Mouse (Mus musculus): ENCODE data around the gene Cacna2d2. TPM values are rescaled to one million over a fixed set of nuclear protein-coding genes. Genes with fewer than 3 reads are reported as not detected.

Cacna2d2 gene
- polyA plus RNA-seq, 1 experiment from 2014 or later: 0.76 TPM

- ATAC-seq (ENCODE audit: insufficient number of reproducible peaks, insufficient read depth, low FRiP score, low TSS enrichment, low read depth): no peak
- H3K36me3 ChIP-seq: no peaks in the 10 kb centered on the region
- H3K4me1 ChIP-seq: peaks cover 27% of the 10 kb centered on the region
- no peak overlapping the region for H3K4me3 ChIP-seq
- H3K9me3 ChIP-seq: no peaks in the 10 kb centered on the region
- 36% methylated on average over 6 of the region's 6 CpGs for WGBS
- no peak overlapping the region; the same call in 1 of the 2 replicates for H3K4me2 ChIP-seq
- H3K27ac ChIP-seq: no peak overlapping the region
- no peaks in the 10 kb centered on the region for H3K27me3 ChIP-seq
- H3K9ac ChIP-seq: no peak overlapping the region
Observed at GRCm38 (mm10) chr9:107435285-107435684, 35.9 kb downstream of the Cacna2d2 start.

- Histone ChIP-seq H3K4me3 (no peak overlapping the region), H3K36me3 (no peaks in the 10 kb centered on the region), H3K27ac (no peak overlapping the region), H3K27me3 (peaks cover 4% of the 10 kb centered on the region; the same call in 1 of the 2 replicates), H3K9ac (no peak overlapping the region), H3K4me2 (no peak overlapping the region), H3K4me1 (no peaks in the 10 kb centered on the region), H3K9me3 (no peaks in the 10 kb centered on the region)
- 68% methylated on average over 4 of the region's 4 CpGs for WGBS
- no peak for ATAC-seq (ENCODE audit: insufficient number of reproducible peaks, insufficient read depth, low FRiP score, low TSS enrichment, low read depth)
Observed at GRCm38 (mm10) chr9:107442891-107443290, 43.5 kb downstream of the Cacna2d2 start.

GRCm38 (mm10) chr9:107443324-107443723, 43.9 kb downstream of the Cacna2d2 start:
- 65% methylated on average over 12 of the region's 12 CpGs for WGBS
- H3K36me3 ChIP-seq: no peaks in the 10 kb centered on the region
- no peaks in the 10 kb centered on the region for H3K9me3 ChIP-seq
- H3K4me2 ChIP-seq: no peak overlapping the region
- H3K27ac ChIP-seq: no peak overlapping the region
- H3K4me1 ChIP-seq: no peaks in the 10 kb centered on the region
- no peak for ATAC-seq (ENCODE audit: insufficient number of reproducible peaks, insufficient read depth, low FRiP score, low TSS enrichment, low read depth)
- H3K9ac ChIP-seq: no peak overlapping the region
- H3K4me3 ChIP-seq: no peak overlapping the region
- peaks cover 4% of the 10 kb centered on the region; the same call in 1 of the 2 replicates for H3K27me3 ChIP-seq

GRCm38 (mm10) chr9:107445011-107445471, 45.6 kb downstream of the Cacna2d2 start:
- Histone ChIP-seq H3K27me3 (peaks cover 11% of the 10 kb centered on the region; the same call in 1 of the 2 replicates), H3K4me1 (no peaks in the 10 kb centered on the region), H3K36me3 (no peaks in the 10 kb centered on the region), H3K4me2 (no peak overlapping the region), H3K9ac (no peak overlapping the region), H3K9me3 (no peaks in the 10 kb centered on the region), H3K27ac (no peak overlapping the region), H3K4me3 (no peak overlapping the region)
- ATAC-seq (ENCODE audit: insufficient number of reproducible peaks, insufficient read depth, low FRiP score, low TSS enrichment, low read depth): no peak
- 46% methylated on average over 1 of the region's 6 CpGs for WGBS

- H3K9me3 ChIP-seq: no peaks in the 10 kb centered on the region
- 48% methylated on average over 22 of the region's 22 CpGs for WGBS
- H3K27me3 ChIP-seq: peaks cover 25% of the 10 kb centered on the region
- ATAC-seq (ENCODE audit: insufficient number of reproducible peaks, insufficient read depth, low FRiP score, low TSS enrichment, low read depth): no peak
- no peak overlapping the region for H3K9ac ChIP-seq
- H3K4me3 ChIP-seq: no peak overlapping the region
- H3K27ac ChIP-seq: no peak overlapping the region
- peaks cover 5% of the 10 kb centered on the region; the same call in 1 of the 2 replicates for H3K4me1 ChIP-seq
- H3K36me3 ChIP-seq: no peaks in the 10 kb centered on the region
- no peak overlapping the region for H3K4me2 ChIP-seq
Observed at GRCm38 (mm10) chr9:107448805-107449517, 49.5 kb downstream of the Cacna2d2 start.

GRCm38 (mm10) chr9:107451400-107451799, 52.0 kb downstream of the Cacna2d2 start:
- 68% methylated on average over 8 of the region's 8 CpGs for WGBS
- no peak overlapping the region for H3K4me3 ChIP-seq
- ATAC-seq (ENCODE audit: insufficient number of reproducible peaks, insufficient read depth, low FRiP score, low TSS enrichment, low read depth): no peak
- no peak overlapping the region for H3K9ac ChIP-seq
- H3K27ac ChIP-seq: no peak overlapping the region
- H3K36me3 ChIP-seq: no peaks in the 10 kb centered on the region
- H3K4me2 ChIP-seq: no peak overlapping the region
- H3K4me1 ChIP-seq: peaks cover 5% of the 10 kb centered on the region; the same call in 1 of the 2 replicates
- H3K9me3 ChIP-seq: no peaks in the 10 kb centered on the region
- peaks cover 22% of the 10 kb centered on the region for H3K27me3 ChIP-seq

- Histone ChIP-seq H3K4me3 (no peak overlapping the region), H3K27ac (no peak overlapping the region), H3K4me2 (no peak overlapping the region), H3K9ac (no peak overlapping the region), H3K36me3 (no peaks in the 10 kb centered on the region), H3K27me3 (peaks cover 26% of the 10 kb centered on the region), H3K9me3 (no peaks in the 10 kb centered on the region), H3K4me1 (peaks cover 5% of the 10 kb centered on the region; the same call in 1 of the 2 replicates)
- 44% methylated on average over 11 of the region's 11 CpGs for WGBS
- ATAC-seq (ENCODE audit: insufficient number of reproducible peaks, insufficient read depth, low FRiP score, low TSS enrichment, low read depth): no peak
Observed at GRCm38 (mm10) chr9:107451891-107452521, 52.6 kb downstream of the Cacna2d2 start.

- no peak overlapping the region for H3K4me2 ChIP-seq
- WGBS: 21% methylated on average over 4 of the region's 4 CpGs
- H3K36me3 ChIP-seq: no peaks in the 10 kb centered on the region
- no peak for ATAC-seq (ENCODE audit: insufficient number of reproducible peaks, insufficient read depth, low FRiP score, low TSS enrichment, low read depth)
- H3K9ac ChIP-seq: no peak overlapping the region
- H3K27me3 ChIP-seq: peaks cover 31% of the 10 kb centered on the region
- no peak overlapping the region for H3K4me3 ChIP-seq
- H3K27ac ChIP-seq: no peak overlapping the region
- peaks cover 5% of the 10 kb centered on the region; the same call in 1 of the 2 replicates for H3K4me1 ChIP-seq
- H3K9me3 ChIP-seq: no peaks in the 10 kb centered on the region
Observed at GRCm38 (mm10) chr9:107452552-107452951, 53.1 kb downstream of the Cacna2d2 start.

- Histone ChIP-seq H3K27me3 (peaks cover 31% of the 10 kb centered on the region), H3K4me3 (no peak overlapping the region), H3K9ac (no peak overlapping the region), H3K36me3 (no peaks in the 10 kb centered on the region), H3K27ac (no peak overlapping the region), H3K4me1 (peaks cover 5% of the 10 kb centered on the region; the same call in 1 of the 2 replicates), H3K9me3 (no peaks in the 10 kb centered on the region), H3K4me2 (no peak overlapping the region)
- no peak for ATAC-seq (ENCODE audit: insufficient number of reproducible peaks, insufficient read depth, low FRiP score, low TSS enrichment, low read depth)
- WGBS: 80% methylated on average over 8 of the region's 8 CpGs
Observed at GRCm38 (mm10) chr9:107453151-107453550, 53.7 kb downstream of the Cacna2d2 start.

GRCm38 (mm10) chr9:107456667-107457066, 57.3 kb downstream of the Cacna2d2 start:
- H3K27ac ChIP-seq: no peak overlapping the region
- H3K4me2 ChIP-seq: no peak overlapping the region
- no peaks in the 10 kb centered on the region for H3K9me3 ChIP-seq
- no peak overlapping the region for H3K9ac ChIP-seq
- peaks cover 5% of the 10 kb centered on the region; the same call in 1 of the 2 replicates for H3K4me1 ChIP-seq
- H3K4me3 ChIP-seq: no peak overlapping the region
- peaks cover 12% of the 10 kb centered on the region; the same call in 1 of the 2 replicates for H3K27me3 ChIP-seq
- no peak for ATAC-seq (ENCODE audit: insufficient number of reproducible peaks, insufficient read depth, low FRiP score, low TSS enrichment, low read depth)
- WGBS: 72% methylated on average over 15 of the region's 15 CpGs
- no peaks in the 10 kb centered on the region for H3K36me3 ChIP-seq

GRCm38 (mm10) chr9:107462907-107463306, 63.5 kb downstream of the Cacna2d2 start:
- H3K9ac ChIP-seq: no peak overlapping the region
- H3K4me3 ChIP-seq: no peak overlapping the region
- H3K27me3 ChIP-seq: peaks cover 5% of the 10 kb centered on the region; the same call in 1 of the 2 replicates
- H3K36me3 ChIP-seq: no peaks in the 10 kb centered on the region
- no peak overlapping the region for H3K4me2 ChIP-seq
- H3K27ac ChIP-seq: no peak overlapping the region
- ATAC-seq (ENCODE audit: insufficient number of reproducible peaks, insufficient read depth, low FRiP score, low TSS enrichment, low read depth): no peak
- 73% methylated on average over 5 of the region's 5 CpGs for WGBS
- H3K9me3 ChIP-seq: no peaks in the 10 kb centered on the region
- H3K4me1 ChIP-seq: peaks cover 22% of the 10 kb centered on the region

GRCm38 (mm10) chr9:107463509-107463908, 64.1 kb downstream of the Cacna2d2 start:
- Histone ChIP-seq H3K9ac (no peak overlapping the region), H3K27me3 (peaks cover 5% of the 10 kb centered on the region; the same call in 1 of the 2 replicates), H3K36me3 (no peaks in the 10 kb centered on the region), H3K4me1 (peaks cover 22% of the 10 kb centered on the region), H3K4me3 (no peak overlapping the region), H3K27ac (no peak overlapping the region), H3K9me3 (no peaks in the 10 kb centered on the region), H3K4me2 (no peak overlapping the region)
- 14% methylated on average over 7 of the region's 7 CpGs for WGBS
- ATAC-seq (ENCODE audit: insufficient number of reproducible peaks, insufficient read depth, low FRiP score, low TSS enrichment, low read depth): no peak
